Mouse (Mus musculus) forebrain, embryonic 11.5 days (tissue): ENCODE measurements around the gene 2210408I21Rik. TPM values are rescaled to one million over a fixed set of nuclear protein-coding genes. Genes with fewer than 3 reads are reported as not detected.

ENCODE experiments used
- ATAC-seq: fragments of 200-750 bp; cut with Nextera tagmentation; replicated peaks from 2 replicates; pipeline ENCODE4 v1.8.0; 2017; ENCODE audit warnings: moderate TSS enrichment; ENCODE audit not compliant: low FRiP score
- DNase-seq: peaks from one replicate; pipeline ENCODE4 v3.0.0-alpha.2; 2017; ENCODE audit warnings: low spot score
- H3K27ac ChIP-seq: fragments of 300-500 bp; sonication (generic); 2 replicates; pipeline ENCODE4 v1.5.1; 2014; ENCODE audit warnings: low read depth, low read length
- H3K27me3 ChIP-seq: fragments of 300-500 bp; sonication (generic); 2 replicates; pipeline ENCODE4 v1.6.1; 2014; ENCODE audit warnings: mild to moderate bottlenecking, low read length, mixed read lengths; ENCODE audit not compliant: control insufficient read depth, insufficient read depth
- H3K36me3 ChIP-seq: fragments of 300-500 bp; sonication (generic); 2 replicates; pipeline ENCODE4 v1.6.1; 2014; ENCODE audit warnings: mild to moderate bottlenecking, low read length, moderate library complexity, mixed read lengths; ENCODE audit not compliant: control insufficient read depth, insufficient read depth
- H3K4me1 ChIP-seq: fragments of 300-500 bp; sonication (generic); replicated peaks from 2 replicates; pipeline ENCODE4 v1.6.1; 2014; ENCODE audit warnings: low read length, mixed read lengths; ENCODE audit not compliant: control insufficient read depth, insufficient read depth
- H3K4me2 ChIP-seq: fragments of 300-500 bp; sonication (generic); 2 replicates; pipeline ENCODE4 v1.6.1; 2014; ENCODE audit warnings: low read depth, mild to moderate bottlenecking, low read length, moderate library complexity, mixed read lengths; ENCODE audit not compliant: severe bottlenecking
- H3K4me3 ChIP-seq: fragments of 300-500 bp; sonication (generic); 2 replicates; pipeline ENCODE4 v1.5.1; 2014; ENCODE audit warnings: low read depth, low read length
- H3K9ac ChIP-seq: fragments of 300-500 bp; sonication (generic); 2 replicates; pipeline ENCODE4 v1.6.1; 2014; ENCODE audit warnings: low read length
- H3K9me3 ChIP-seq: fragments of 300-500 bp; sonication (generic); 2 replicates; pipeline ENCODE4 v1.6.1; 2016; ENCODE audit warnings: low read length, mixed read lengths; ENCODE audit not compliant: control insufficient read depth
- WGBS: fragments of 180-500 bp; shearing (Covaris S2); extraction: QIAGEN DNeasy Blood & Tissue Kit; methylation state at CpG from one replicate; pipeline ENCODE4 v1.1.7; 2014; 5-methylcytosine and 5-hydroxymethylcytosine counted together
- polyA plus RNA-seq: library from polyadenylated mRNA; unstranded; fragments of >200 nt; fragmentation: Nextera tagmentation; extraction: Ambion mirVana; gene quantifications from 2 replicates; pipeline ENCODE4 v1.2.1, GENCODE M21; 2014

Gene 2210408I21Rik
- polyA plus RNA-seq, 1 experiment from 2014 or later, result 14.2 TPM

GRCm38 (mm10) chr13:77489938-77490651 is 354.8 kb downstream of the 2210408I21Rik start:
- Histone ChIP-seq H3K4me2 (no peak overlapping the region), H3K4me3 (no peak overlapping the region), H3K27ac (no peak overlapping the region), H3K27me3 (no peaks in the 10 kb centered on the region), H3K9me3 (no peaks in the 10 kb centered on the region), H3K4me1 (no peaks in the 10 kb centered on the region), H3K9ac (no peak overlapping the region), H3K36me3 (no peaks in the 10 kb centered on the region)
- DNase-seq, result no peak
- no peak for ATAC-seq
- WGBS, result 70% methylated on average over 3 of the region's 3 CpGs

GRCm38 (mm10) chr13:77514046-77514445 is 378.7 kb downstream of the 2210408I21Rik start:
- 89% methylated on average over 1 of the region's 1 CpGs for WGBS
- H3K9me3 ChIP-seq, result no peaks in the 10 kb centered on the region
- no peak overlapping the region for H3K4me2 ChIP-seq
- H3K27me3 ChIP-seq, result no peaks in the 10 kb centered on the region
- H3K27ac ChIP-seq, result no peak overlapping the region
- no peak for DNase-seq
- H3K4me1 ChIP-seq, result no peaks in the 10 kb centered on the region
- no peak overlapping the region for H3K9ac ChIP-seq
- no peak overlapping the region for H3K4me3 ChIP-seq
- H3K36me3 ChIP-seq, result no peaks in the 10 kb centered on the region
- no peak for ATAC-seq

- Histone ChIP-seq H3K27me3 (no peaks in the 10 kb centered on the region), H3K9me3 (no peaks in the 10 kb centered on the region), H3K36me3 (no peaks in the 10 kb centered on the region), H3K4me2 (no peak overlapping the region), H3K27ac (no peak overlapping the region), H3K9ac (no peak overlapping the region), H3K4me1 (0 out of 2 replicates have a peak, but pooled peaks cover 1% of the 10 kb centered on the region), H3K4me3 (no peak overlapping the region)
- ATAC-seq (peak; percentile 44; the same call in 1 of the 2 replicates), DNase-seq (no peak)
- WGBS, result 52% methylated on average over 8 of the region's 8 CpGs
Measured at GRCm38 (mm10) chr13:77528960-77529699, 393.8 kb downstream of the 2210408I21Rik start.

GRCm38 (mm10) chr13:77529760-77530159 is 394.4 kb downstream of the 2210408I21Rik start:
- ATAC-seq (no peak), DNase-seq (no peak)
- 0 out of 2 replicates have a peak, but pooled peaks cover 1% of the 10 kb centered on the region for H3K4me1 ChIP-seq
- H3K4me2 ChIP-seq, result no peak overlapping the region
- H3K4me3 ChIP-seq, result no peak overlapping the region
- H3K36me3 ChIP-seq, result no peaks in the 10 kb centered on the region
- no peaks in the 10 kb centered on the region for H3K9me3 ChIP-seq
- H3K27me3 ChIP-seq, result no peaks in the 10 kb centered on the region
- no peak overlapping the region for H3K9ac ChIP-seq
- no peak overlapping the region for H3K27ac ChIP-seq

GRCm38 (mm10) chr13:77537466-77537865 is 402.1 kb downstream of the 2210408I21Rik start:
- no peaks in the 10 kb centered on the region for H3K36me3 ChIP-seq
- WGBS, result 90% methylated on average over 4 of the region's 4 CpGs
- DNase-seq, result no peak
- H3K4me3 ChIP-seq, result no peak overlapping the region
- H3K9ac ChIP-seq, result no peak overlapping the region
- H3K4me1 ChIP-seq, result no peaks in the 10 kb centered on the region
- H3K4me2 ChIP-seq, result no peak overlapping the region
- no peaks in the 10 kb centered on the region for H3K9me3 ChIP-seq
- H3K27ac ChIP-seq, result no peak overlapping the region
- no peaks in the 10 kb centered on the region for H3K27me3 ChIP-seq
- ATAC-seq, result no peak

- H3K9me3 ChIP-seq, result no peaks in the 10 kb centered on the region
- H3K36me3 ChIP-seq, result no peaks in the 10 kb centered on the region
- ATAC-seq, result peak; percentile 76
- H3K27ac ChIP-seq, result peak overlapping the region; percentile 62
- peak; percentile 64 for DNase-seq
- H3K4me2 ChIP-seq, result peak overlapping the region; percentile 28; the same call in 1 of the 2 replicates
- no peaks in the 10 kb centered on the region; the same call in 1 of the 2 replicates for H3K4me1 ChIP-seq
- 22% methylated on average over 16 of the region's 16 CpGs for WGBS
- H3K27me3 ChIP-seq, result peaks cover 4% of the 10 kb centered on the region; the same call in 1 of the 2 replicates
- no peak overlapping the region for H3K4me3 ChIP-seq
- no peak overlapping the region for H3K9ac ChIP-seq
Measured at GRCm38 (mm10) chr13:77547486-77548385, 412.4 kb downstream of the 2210408I21Rik start.

DNA sequence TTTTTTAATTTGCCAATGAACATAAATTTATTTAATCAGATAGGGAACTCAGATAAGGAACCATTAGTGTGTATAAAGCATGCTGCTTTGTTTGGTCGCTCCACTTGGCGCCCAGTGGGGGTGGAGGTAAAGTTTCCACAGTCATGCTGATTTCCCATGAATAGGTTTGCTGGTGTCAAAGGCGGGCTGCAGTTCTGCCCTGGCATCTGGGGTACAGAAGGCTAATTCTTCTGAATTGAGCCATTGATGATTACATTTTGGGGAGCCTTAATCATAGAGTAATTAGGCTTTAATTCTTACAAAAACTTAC is 413.0 kb downstream of the 2210408I21Rik start:
- Histone ChIP-seq H3K4me2 (peak overlapping the region; percentile 28; the same call in 1 of the 2 replicates), H3K4me1 (no peaks in the 10 kb centered on the region; the same call in 1 of the 2 replicates), H3K9ac (no peak overlapping the region), H3K36me3 (no peaks in the 10 kb centered on the region), H3K4me3 (no peak overlapping the region), H3K9me3 (no peaks in the 10 kb centered on the region), H3K27ac (peak overlapping the region; percentile 62; the same call in 1 of the 2 replicates), H3K27me3 (peaks cover 4% of the 10 kb centered on the region; the same call in 1 of the 2 replicates)
- peak; percentile 93 for ATAC-seq
- 9% methylated on average over 3 of the region's 3 CpGs for WGBS
- peak; percentile 82 for DNase-seq

- H3K4me1 ChIP-seq, result no peaks in the 10 kb centered on the region; the same call in 1 of the 2 replicates
- no peak overlapping the region for H3K4me2 ChIP-seq
- no peak overlapping the region for H3K9ac ChIP-seq
- peak; percentile 33; the same call in 1 of the 2 replicates for ATAC-seq
- no peaks in the 10 kb centered on the region for H3K36me3 ChIP-seq
- no peak for DNase-seq
- no peak overlapping the region for H3K27ac ChIP-seq
- H3K9me3 ChIP-seq, result no peaks in the 10 kb centered on the region
- H3K27me3 ChIP-seq, result peaks cover 4% of the 10 kb centered on the region; the same call in 1 of the 2 replicates
- H3K4me3 ChIP-seq, result no peak overlapping the region
- WGBS, result 25% methylated on average over 4 of the region's 4 CpGs
Measured at GRCm38 (mm10) chr13:77548750-77549149, 413.4 kb downstream of the 2210408I21Rik start.
